Mouse (Mus musculus): Measurements from ENCODE around the gene Apol6. TPM values are rescaled to one million over a fixed set of nuclear protein-coding genes. Genes with fewer than 3 reads are reported as not detected.
A peak's percentile ranks its signal among the peaks of the same experiment; 100 is the strongest.

Gene Apol6
- total RNA-seq, 2 experiments from 2014 or later = 0.41 to 1.5 TPM

- no peak for DNase-seq
Observed at GRCm38 (mm10) chr15:77065259-77065852, 20.8 kb downstream of the Apol6 start.

DNA sequence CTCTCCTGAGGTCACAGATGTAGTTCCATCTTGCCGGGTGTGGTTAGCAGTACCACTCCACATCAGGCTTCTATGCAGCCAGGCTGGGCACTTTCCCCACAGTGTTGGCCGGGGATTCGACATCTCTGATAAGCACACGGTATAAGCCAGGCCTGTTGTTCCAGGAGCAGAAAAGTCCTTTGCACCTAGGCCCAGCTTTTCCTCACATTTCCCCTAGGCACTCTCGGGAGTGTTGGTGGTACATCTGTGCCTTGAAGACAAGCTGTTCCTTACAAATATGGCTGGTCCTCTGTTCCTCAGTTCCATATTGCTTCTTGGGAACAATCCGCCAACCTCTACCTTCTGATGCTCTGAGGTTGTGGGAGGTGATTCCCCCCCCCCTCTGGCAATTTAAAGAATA, 21.7 kb downstream of the Apol6 start:
- DNase-seq = no peak
- intact Hi-C loops (cut with DNase I) = no loop called here

More at GRCm38 (mm10) chr15:77065259-77065852, 20.8 kb downstream of the Apol6 start:
- intact Hi-C loops (cut with DNase I) = no loop called here

- intact Hi-C loops (cut with DNase I) = loop anchor here (2.0 kb wide), 1 partner anchor 30 kb away; no protein-coding TSS in a partner anchor
- DNase-seq = peak in 1 of 2 experiments; percentile 39
Observed at GRCm38 (mm10) chr15:77068439-77068861, 23.9 kb downstream of the Apol6 start.

DNA sequence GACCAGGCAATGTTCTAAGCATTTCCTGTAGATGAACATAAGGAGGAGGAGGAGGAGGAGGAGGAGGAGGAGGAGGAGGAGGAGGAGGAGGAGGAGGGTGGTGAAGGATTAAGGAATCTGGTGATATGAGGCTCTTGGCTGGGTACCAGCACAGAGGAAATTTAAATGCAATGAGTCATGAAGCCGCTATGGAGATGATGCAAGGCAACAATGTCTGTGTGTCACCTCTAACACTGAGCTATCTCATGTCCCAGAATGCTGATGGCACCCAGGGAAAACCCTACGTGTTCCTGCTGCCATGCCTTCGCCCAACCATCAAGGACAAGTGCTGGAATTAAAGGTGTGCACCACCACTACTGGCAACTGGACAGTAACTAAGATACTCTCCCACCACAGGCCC, 24.5 kb downstream of the Apol6 start:
- DNase-seq = no peak
- intact Hi-C loops (cut with DNase I) = loop anchor here (2.0 kb wide), 1 partner anchor 30 kb away; no protein-coding TSS in a partner anchor

DNA sequence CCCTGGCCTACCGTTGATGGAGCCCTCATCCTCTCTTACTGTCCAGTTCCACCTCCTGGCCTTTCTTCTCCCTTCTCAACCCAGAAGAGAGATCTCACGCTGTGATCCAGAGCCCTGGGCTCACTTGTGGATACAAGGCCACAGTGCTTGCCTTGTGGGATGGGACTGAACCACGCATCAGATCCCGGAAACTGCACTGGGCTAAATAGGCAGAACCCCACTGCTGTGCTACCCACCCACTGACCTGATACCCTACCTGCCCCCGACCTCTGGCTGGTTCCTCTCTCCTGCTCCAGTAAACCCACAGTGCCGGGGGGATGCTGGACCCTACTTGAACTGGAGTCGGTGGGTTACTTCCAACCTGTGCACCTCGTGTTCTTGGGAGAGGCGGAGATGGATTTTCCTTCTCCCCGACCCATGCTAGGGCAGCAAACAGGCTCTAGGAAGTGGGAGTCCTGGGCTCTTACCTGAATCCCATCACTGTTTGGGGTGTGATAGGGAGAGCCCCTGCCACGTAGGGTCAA, 26.3 kb downstream of the Apol6 start:
- intact Hi-C loops (cut with DNase I) = no loop called here

GRCm38 (mm10) chr15:77071501-77071900, 27.0 kb downstream of the Apol6 start:
- intact Hi-C loops (cut with DNase I) = no loop called here
- no peak for DNase-seq

More for the DNA sequence above, 26.3 kb downstream of the Apol6 start:
- no peak for DNase-seq

- DNase-seq = no peak
- intact Hi-C loops (cut with DNase I) = no loop called here
Observed at GRCm38 (mm10) chr15:77072556-77073163, 28.1 kb downstream of the Apol6 start.

GRCm38 (mm10) chr15:77076523-77076922, 32.0 kb downstream of the Apol6 start:
- no peak for DNase-seq
- intact Hi-C loops (cut with DNase I) = loop anchor here (5.0 kb wide), 1 partner anchor 286 kb away; no protein-coding TSS in a partner anchor

DNA sequence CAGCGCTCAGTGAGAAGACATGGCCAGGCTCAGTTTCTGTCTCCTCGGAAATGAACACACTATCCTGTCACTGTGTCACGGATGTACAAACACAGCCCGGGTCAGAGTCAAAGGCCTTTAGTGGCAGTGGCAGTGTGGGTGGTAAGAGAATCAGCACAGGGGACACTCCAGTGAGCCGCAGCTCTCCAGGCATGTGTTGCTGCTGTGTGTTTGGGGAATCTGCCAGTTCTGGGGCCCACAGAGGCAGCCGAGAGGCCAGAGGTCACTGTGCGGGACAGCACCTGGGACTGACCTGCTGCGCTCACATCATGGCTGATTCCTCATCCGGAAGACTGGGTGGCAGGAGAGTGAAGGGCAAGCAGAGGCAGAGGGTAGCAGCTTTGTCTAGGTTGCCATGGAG, 33.4 kb downstream of the Apol6 start:
- DNase-seq = no peak
- intact Hi-C loops (cut with DNase I) = loop anchor here (5.0 kb wide), 1 partner anchor 284 kb away; no protein-coding TSS in a partner anchor

GRCm38 (mm10) chr15:77078786-77079185, 34.3 kb downstream of the Apol6 start:
- DNase-seq = no peak
- intact Hi-C loops (cut with DNase I) = loop anchor here (5.0 kb wide), 1 partner anchor 284 kb away; no protein-coding TSS in a partner anchor

GRCm38 (mm10) chr15:77079256-77079822, 34.8 kb downstream of the Apol6 start:
- intact Hi-C loops (cut with DNase I) = loop anchor here (5.0 kb wide), 1 partner anchor 283 kb away; no protein-coding TSS in a partner anchor
- DNase-seq = no peak

DNA sequence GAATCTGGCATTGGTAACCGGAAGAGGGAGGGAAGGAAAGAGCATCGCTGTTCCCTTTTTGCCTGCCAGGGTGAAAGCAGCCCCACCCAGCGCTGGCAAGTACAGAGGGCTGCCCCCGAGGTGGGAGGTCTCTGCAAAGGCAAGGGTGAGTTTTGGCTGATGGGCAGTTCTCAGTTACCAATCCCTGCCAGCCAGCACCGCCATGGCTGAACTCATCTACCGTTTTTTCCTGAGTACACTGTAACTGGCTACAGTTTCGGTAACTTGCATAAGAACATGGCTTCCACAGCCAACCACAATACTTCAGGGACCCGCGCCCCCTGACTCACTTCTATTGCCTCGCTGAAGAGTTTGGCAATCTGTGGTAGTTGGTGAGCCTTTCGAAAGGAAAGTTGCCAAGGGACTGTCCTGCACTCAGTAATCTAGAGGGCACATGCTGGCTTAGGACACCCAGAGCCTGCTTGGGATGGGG, 35.4 kb downstream of the Apol6 start:
- intact Hi-C loops (cut with DNase I) = loop anchor here (5.0 kb wide), 1 partner anchor 282 kb away; no protein-coding TSS in a partner anchor
- peak; percentile 51 to 62 for DNase-seq

GRCm38 (mm10) chr15:77080684-77081254, 36.2 kb downstream of the Apol6 start:
- no peak for DNase-seq
- intact Hi-C loops (cut with DNase I) = no loop called here

- DNase-seq = no peak
- intact Hi-C loops (cut with DNase I) = no loop called here
Observed at GRCm38 (mm10) chr15:77081454-77081853, 36.9 kb downstream of the Apol6 start.

DNA sequence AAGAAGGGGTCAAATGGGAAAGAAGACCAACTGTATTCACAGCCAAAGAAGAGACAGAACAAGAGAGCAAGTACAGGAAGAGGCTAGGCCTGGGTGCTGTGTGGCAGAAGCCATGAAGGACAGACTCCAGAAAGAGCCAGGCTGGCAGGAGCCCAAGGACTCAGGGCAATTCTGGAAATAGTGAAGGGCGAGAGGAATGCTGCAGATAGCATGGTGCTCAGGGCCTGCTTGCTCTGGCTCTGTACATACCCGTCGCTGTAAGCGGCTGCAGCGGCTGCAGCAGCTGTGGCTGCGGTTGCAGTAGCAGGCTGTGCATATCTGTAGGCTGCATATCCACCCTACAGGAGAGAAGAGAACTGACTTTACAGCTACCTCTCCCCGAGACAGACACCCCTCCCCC, 41.3 kb downstream of the Apol6 start:
- intact Hi-C loops (cut with DNase I) = loop anchor here (5.0 kb wide), 1 partner anchor 61 kb away; no protein-coding TSS in a partner anchor
- DNase-seq = peak; percentile 58 to 60

DNA sequence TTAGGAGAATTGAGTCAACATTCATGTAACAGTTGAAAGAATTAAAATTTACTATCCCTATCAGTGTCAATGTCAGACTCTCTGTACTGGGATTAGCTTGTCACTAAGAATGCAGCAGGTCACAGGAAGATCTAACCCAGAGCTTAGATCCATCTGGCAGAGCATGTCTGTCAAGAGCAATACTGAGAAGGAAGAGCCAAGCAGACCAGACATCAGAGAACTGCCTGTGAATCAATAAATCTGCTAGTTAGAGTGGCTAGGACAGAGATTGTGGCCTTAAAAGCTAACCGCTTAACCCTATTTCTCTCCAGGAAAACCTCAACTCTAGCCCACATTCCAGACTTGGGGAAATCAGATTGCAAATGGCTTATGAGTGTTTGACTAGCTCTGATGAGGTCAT, 42.0 kb downstream of the Apol6 start:
- intact Hi-C loops (cut with DNase I) = loop anchor here (5.0 kb wide), 1 partner anchor 61 kb away; no protein-coding TSS in a partner anchor
- no peak for DNase-seq

DNA sequence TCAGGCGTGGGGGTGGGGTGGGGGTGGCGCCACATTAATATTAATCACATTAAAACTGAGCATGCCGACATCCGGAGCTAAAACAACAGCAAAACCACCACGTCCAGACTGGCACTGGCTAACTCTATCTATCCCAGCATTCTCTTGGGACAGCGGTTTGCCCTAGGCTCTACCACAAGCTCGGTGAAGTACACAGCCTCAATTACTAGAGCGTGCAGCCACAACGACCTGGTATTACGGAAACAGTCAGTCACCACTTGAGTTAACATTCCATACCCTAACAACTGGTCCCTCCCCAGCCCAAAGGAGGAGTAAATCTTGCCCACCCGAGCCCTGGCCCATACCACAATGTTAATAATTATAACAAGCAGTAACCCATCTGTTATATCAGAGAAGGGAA, 44.7 kb downstream of the Apol6 start:
- intact Hi-C loops (cut with DNase I) = loop anchor here (5.0 kb wide), 1 partner anchor 58 kb away; no protein-coding TSS in a partner anchor
- no peak for DNase-seq

- DNase-seq = no peak
- intact Hi-C loops (cut with DNase I) = no loop called here
Observed at GRCm38 (mm10) chr15:77090531-77090930, 46.0 kb downstream of the Apol6 start.

GRCm38 (mm10) chr15:77091394-77091793, 46.9 kb downstream of the Apol6 start:
- intact Hi-C loops (cut with DNase I) = no loop called here
- DNase-seq = no peak

DNA sequence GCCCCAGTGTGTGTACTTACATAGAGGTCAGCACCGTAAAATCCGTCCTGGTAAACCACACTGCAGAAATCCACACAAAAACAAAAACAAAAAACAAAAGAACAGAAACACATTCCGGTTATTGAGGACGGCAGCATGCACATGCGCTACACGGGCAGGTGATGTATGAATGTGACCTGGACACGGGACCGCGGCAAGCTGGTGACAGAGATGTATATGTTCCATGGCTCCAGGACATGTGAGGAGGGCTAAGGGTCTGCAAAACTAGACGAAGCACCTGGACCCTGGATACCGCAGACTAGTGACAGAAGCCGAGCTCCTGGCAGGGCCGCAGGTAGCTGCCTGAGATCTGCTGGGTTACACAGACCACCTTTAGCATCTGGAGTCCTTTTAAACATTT, 49.9 kb downstream of the Apol6 start:
- no peak for DNase-seq
- intact Hi-C loops (cut with DNase I) = no loop called here

DNA sequence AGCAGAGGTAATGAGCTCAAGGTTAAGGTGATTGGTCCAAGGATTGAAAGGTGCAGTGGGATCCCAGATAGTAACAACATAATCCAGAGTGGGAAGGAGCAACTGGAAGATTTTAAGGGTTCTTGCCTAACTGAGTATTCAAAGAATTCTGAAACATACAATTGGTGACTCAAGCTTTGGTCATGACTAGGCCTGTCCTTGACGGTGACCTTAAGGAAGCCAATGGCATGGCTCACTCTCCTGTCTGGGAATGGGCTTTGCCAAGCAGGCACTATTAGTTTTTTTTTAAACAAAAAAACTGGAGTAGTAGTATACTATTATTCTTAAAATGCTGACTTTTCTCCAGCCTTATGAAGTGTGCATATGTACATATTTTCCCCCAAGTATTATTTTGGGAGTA, 50.7 kb downstream of the Apol6 start:
- no peak for DNase-seq
- intact Hi-C loops (cut with DNase I) = no loop called here
